Mouse (Mus musculus): Measurements from ENCODE around the gene Pdcd4. TPM values are rescaled to one million over a fixed set of nuclear protein-coding genes. Genes with fewer than 3 reads are reported as not detected.
A peak's percentile ranks its signal among the peaks of the same experiment; 100 is the strongest.

Pdcd4 gene
- 10 to 100 TPM; 20.9 to 25.1 TPM for total RNA-seq (2021)

DNA sequence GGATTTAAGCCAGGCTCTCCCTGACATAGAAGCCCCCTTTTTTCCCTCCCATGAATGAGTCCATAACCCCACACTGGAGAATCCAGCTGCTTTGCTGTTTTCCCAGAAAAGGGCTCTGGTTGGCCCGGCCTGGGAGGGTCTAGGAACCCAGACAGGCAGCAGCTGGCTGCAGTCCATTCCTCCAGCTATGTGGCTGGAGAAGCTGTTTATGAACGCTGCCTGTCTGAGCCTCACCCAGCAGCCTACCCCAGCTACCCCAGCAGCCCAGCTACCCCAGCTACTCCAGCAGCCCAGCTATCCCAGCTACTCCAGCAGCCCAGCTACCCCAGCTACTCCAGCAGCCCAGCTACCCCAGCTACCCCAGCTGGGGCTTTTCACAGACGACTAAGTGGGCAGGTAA, at the start of gene Pdcd4:
Gene Pdcd4, plus strand, starts transcription at position 171 of the 400 bp plus-strand sequence.
- DNase-seq (ENCODE audit: low spot score): no peak
- intact Hi-C loops (cut with DNase I): no loop called here

DNA sequence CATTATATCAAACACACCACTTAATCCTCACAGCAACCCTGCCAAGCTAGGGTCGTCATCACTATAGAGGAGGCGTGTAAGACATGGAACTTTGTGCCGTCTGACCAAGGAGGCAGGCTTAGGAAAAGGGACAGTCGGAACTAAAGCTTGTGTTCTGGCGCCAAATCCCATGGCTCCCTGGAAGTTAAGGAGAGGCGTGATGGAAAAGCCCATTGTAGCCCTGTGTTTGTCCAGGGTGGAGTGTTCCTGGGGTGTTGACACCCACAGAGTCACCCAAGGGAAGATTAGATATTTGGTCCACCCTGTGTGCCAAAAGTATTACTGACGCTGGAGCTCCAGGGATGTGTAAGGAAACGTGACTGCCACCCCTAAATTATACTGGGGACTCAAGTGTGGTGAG, 48.1 kb upstream of the Pdcd4 start:
- intact Hi-C loops (cut with DNase I): no loop called here
- no peak for DNase-seq (ENCODE audit: low spot score)

DNA sequence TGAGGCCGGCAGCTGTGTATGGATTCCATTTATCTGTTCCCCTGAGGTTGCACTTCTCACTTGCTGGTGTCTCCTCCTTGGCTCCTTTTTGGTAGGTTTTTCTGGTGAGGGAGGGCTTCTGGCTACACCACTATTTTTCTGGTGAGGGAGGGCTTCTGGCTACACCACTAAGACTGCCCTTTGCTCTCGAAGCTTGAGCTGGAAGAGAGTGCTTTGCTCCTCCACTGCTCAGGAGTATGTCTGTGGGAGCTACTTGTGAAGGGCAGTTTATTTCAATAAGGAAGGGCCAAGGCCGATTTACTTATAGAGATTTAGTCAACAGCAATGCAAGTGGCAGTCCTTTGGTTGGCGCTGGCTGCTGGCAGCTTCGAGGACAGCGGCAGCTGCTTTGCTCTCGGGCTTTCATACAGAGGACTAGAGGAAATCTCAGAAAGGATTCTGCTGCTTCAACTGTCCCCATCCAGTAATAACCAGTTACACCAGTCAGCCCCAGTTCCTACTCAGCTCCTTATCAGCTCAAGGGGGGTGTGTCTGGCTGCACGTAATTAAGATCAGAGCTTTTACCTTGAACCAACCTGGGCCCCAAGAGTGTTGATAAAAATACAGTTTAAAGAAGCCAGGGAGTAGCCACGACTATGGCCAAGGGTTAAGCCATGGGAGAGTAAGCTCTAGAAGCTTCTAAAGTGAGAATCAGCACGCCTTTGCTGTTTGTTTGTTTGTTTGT, 43.6 kb upstream of the Pdcd4 start:
- intact Hi-C loops (cut with DNase I): no loop called here
- DNase-seq (ENCODE audit: low spot score): no peak

DNA sequence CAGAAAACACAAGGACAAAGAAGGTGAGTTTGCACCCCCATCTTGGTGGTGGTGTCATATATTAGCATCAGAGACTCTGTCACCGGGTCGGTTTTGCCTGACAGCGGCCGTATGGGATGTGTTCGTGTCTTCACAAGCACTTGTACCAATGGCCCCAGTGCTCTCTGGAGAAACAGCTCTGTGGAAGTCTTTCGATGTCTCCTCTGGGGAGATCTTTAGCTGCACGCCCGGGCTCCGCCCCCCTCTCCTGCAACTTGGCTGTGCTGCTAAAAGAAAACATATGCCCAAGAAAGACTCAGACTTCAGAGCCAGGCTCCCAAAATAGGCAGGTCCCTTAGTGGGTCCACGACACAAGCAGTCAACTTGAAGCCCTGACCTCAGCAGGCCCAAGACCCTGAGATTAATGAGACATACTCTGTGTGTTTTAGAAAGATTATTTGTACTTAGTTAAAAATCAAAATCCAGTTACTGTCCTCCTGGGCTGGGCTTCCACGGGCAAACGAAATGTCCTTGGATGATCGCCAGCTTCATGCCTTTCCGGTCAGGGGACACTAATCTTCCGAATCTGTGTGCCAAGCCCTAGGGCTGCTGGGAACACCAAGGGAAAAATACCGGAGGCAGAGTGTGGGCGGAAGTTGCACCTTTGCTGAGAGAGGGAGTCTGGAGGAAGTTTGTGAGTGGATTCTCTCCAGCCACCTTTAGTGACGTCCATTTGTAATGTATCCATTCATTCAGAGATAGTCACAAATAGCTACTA, 41.7 kb upstream of the Pdcd4 start:
- intact Hi-C loops (cut with DNase I): no loop called here
- DNase-seq (ENCODE audit: low spot score): peak; percentile 43

DNA sequence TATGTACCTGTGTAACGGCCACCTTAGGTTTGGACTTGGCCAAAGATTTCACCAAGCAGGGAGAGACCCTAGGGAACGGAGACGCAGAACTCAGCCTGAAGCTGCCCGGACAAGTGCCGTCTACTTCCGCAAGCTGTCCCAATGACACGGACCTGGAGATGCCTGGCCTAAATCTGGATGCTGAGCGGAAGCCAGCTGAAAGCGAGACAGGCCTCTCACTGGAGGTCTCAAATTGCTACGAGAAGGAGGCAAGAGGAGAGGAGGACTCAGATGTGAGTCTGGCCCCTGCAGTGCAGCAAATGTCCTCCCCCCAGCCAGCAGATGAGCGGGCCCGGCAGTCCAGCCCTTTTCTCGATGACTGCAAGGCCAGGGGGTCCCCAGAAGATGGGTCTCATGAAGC, 40.7 kb upstream of the Pdcd4 start:
- DNase-seq (ENCODE audit: low spot score): no peak
- intact Hi-C loops (cut with DNase I): no loop called here

DNA sequence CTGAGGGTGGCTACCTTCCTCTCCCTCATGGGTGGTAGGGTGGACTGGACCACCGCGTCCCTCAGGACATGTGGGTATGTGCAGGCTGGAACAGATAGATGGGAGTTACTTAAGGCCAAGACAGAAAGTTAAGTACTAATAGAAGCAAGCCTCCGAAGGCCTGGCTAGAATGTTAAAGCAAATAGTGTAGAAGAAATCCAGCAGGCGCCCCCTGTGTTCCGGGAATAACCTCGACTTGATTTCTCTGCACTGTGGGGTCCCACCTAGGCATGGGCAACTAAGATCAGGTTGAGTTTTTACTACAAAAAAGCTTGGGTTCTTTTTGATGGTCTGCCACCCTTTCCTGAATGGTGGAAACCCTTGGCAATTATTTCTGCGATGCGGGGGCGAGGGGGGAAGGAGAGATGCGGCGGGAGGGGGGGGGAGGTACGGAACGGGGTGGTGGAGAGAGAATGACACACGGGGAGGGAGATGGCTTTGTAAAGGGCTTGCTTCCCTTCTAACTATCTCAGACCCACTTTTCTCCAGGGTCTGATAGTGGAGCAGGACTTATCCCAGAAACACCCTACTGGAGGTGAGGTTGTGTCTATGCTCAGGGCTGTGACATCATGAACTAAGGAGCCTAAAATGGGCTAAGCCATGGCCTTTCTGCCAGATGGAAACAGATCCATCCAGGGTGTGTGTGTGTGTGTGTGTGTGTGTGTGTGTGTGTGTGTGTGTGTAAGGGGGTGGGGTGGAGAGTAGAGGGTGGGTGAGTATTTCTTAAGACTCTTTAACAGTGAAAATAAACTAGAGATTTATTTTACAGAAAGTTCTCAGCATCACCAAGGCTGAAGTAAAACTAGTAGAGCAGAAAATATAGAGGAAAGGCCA, 40.0 kb upstream of the Pdcd4 start:
- intact Hi-C loops (cut with DNase I): no loop called here
- no peak for DNase-seq (ENCODE audit: low spot score)

DNA sequence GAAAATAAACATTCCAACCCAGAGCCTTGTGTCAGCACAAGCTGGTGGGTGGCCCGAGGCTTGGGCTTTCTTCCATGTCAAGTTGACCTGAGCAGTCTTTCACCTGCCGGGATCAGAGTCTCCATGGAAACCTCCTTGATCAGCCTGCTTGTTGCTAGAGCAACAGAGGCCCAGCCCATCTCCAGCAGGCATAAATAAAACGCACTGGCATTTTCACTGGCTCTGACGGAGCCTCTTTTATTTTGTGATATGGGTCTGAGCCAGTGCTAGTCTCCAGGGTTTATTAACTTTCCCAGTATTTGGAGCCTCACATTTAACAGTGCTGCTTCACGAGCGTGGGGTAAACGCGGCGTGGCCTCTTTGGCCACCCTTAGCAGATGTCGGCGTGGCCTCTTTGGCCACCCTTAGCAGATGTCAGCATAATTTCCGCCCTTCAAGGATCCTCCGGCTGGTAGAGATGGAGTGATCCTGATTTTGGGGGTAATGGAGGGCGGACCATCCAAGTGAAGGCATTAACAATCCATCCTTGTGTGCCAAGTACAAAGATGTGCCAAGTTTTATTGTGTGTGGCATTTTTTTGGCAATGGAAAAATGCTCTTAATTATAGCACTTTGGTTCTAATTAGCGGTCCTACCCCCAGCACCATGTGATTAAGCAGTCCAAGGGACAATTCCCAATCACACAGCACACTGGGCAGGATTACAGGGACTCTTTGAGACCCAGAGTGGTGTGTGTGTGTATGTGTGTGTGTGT, 39.2 kb upstream of the Pdcd4 start:
- DNase-seq (ENCODE audit: low spot score): no peak
- intact Hi-C loops (cut with DNase I): no loop called here

DNA sequence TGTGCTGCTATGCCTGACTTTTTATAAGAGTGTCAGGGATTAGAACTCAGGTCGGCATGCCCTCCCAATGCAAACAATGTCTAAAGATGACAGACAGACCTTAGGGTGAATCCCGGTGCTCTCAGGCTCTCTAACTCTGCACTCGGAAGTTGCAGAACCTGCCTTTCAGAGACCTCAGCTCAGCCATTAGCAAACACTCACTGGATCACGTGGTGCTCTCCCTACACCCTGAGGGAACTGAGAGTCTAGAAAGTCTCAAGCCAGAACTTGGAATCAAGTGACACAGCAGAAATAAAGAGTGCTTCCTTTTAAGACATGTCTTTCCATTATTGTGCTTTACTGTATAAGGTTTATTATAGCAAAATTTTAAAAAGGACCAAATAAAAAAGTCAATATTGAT, 37.1 kb upstream of the Pdcd4 start:
- intact Hi-C loops (cut with DNase I): no loop called here
- no peak for DNase-seq (ENCODE audit: low spot score)

DNA sequence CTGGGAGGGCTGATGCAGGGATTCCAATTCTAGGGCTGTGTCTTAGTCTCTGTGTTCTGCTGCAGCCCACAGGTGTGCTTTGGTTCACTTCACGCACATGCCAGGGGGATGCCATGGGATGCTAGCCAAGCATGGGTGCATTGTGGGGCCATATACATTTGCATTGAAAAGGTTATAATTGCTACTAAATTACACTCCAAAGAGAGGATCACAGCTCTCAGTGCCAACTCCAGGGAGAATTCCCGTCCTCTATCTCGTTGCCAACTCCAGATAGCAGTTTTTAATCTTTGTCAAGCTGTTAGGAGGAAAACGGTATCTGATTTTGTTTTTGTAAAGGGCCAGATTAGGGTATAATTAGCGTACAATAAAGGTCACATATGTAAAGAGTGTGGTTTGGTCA, 36.2 kb upstream of the Pdcd4 start:
- no peak for DNase-seq (ENCODE audit: low spot score)
- intact Hi-C loops (cut with DNase I): no loop called here

DNA sequence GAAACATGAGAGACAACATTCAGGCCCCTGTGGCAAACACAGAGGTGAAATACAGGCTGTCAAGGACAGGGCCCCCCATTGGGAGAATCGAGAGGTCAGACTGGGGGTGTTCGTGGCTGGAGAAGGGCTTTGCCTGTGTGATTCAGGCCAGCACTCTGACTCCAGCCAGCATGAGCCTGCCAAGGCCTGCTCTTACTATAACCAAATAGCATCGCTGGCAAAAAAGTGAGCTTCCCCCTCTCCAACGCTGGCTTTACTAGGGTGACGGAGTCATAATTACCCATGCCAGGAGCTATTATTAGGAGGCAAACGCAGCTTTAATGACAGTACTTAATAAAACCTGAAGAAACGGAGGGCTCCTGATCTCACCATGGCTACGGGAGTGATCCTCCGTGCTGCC, 35.2 kb upstream of the Pdcd4 start:
- DNase-seq (ENCODE audit: low spot score): peak; percentile 40
- intact Hi-C loops (cut with DNase I): no loop called here

DNA sequence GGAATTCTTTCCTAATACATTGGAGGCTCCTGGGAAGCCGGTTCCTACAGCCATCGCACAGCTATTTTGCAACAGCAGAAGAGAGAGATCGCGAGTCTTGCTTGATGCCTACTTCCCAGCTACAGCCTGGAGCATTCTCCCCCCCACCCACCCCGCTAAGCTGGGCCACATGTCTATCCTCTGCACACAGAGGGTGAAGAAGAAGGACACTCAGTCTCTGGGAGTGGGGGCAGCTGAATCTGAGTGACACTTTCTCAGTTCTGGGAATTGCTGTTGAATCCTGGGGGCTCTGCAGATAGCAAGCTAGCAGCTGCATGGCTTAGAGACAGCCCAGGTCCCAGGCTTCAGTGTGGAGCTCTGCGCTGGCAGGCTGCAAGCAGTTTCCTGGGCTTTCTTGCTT, 34.1 kb upstream of the Pdcd4 start:
- intact Hi-C loops (cut with DNase I): no loop called here

DNA sequence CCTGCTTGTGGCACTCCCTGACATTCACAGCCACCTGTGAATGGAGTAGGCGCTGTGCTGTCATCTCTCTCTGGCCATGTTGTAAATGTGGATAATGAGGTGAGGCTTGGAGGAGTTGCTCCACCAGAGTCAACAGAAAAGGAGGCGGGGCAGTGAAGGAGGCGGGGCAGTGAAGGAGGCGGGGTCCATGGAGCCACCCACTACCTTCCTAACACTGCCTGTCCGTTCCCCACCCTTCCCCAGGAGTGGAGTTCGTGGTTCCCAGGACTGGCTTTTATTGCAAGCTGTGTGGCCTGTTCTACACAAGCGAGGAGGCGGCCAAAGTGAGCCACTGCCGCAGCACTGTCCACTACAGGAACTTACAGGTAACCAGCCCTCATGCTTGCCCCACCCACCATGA, 32.9 kb upstream of the Pdcd4 start:
- intact Hi-C loops (cut with DNase I): no loop called here
- DNase-seq (ENCODE audit: low spot score): no peak

More for the DNA sequence above, 34.1 kb upstream of the Pdcd4 start:
- DNase-seq (ENCODE audit: low spot score): no peak

DNA sequence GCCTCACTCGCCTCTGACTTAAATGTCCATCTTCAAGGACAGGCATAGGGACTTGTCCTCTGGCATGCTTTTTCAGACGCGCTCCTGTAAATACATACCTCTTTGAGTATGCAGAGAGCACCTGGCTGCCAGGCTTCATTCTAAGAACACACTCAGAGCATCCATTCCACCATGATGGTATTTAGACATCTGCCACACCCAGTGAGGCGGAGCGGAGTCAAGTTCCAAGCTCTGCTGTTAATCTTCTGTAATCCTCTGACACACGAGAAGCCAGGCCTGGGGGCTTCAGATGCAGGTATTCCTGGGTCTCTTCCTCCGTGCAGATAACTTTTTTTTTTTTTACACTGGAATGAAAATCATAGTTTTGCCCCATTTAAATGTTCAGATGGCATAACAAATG, 32.4 kb upstream of the Pdcd4 start:
- intact Hi-C loops (cut with DNase I): no loop called here
- no peak for DNase-seq (ENCODE audit: low spot score)

DNA sequence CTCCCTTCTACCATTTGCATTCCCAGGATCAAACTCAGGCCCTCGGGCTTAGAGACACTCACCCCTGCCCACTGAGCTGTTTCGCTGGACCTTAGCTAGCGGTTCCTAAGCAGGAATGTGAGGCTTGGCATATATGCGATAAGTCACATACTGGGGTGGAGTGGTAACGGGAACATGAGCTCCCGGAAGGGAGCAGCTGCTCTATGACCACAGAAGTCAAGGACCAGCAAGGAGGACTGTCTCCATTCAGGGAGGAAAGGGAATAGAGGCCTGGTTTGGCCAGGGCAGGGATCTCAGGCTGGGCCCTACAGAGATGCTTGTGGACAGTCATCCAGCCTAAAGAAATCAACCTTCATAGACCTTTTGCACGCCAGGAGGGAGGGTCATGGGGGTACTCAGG, 30.7 kb upstream of the Pdcd4 start:
- intact Hi-C loops (cut with DNase I): no loop called here
- no peak for DNase-seq (ENCODE audit: low spot score)

DNA sequence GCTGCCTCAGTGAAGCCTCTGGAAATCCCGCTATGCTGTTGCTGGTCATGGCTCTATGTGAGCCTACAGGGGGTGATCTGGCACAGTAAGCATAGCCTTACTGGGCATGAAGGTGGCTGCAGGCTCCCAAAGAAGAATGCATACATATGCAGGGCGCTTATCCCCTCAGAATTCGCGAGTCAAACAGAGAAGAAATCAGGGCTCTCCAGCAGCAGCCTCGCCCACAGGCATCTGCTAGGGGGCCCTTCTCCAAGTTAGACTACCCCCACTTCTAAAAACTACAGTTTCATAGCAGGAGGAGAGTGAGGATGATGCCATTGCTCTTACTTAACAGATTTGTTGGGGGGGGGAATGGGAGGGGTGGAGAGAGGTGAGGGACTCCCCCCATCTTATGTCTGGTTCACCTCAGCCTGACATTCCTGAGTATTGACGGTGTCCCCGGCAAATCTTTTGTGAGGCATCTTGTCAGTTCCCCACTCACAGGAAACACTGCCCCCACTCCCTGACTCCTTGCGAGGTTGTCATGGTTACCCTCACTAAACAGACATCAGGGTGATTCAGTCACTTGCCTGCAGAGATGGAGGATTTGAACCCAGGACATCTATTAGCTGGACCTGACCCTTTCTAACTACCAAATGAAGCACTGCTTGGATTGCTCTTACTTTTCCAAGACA, 29.3 kb upstream of the Pdcd4 start:
- intact Hi-C loops (cut with DNase I): no loop called here
- DNase-seq (ENCODE audit: low spot score): no peak

DNA sequence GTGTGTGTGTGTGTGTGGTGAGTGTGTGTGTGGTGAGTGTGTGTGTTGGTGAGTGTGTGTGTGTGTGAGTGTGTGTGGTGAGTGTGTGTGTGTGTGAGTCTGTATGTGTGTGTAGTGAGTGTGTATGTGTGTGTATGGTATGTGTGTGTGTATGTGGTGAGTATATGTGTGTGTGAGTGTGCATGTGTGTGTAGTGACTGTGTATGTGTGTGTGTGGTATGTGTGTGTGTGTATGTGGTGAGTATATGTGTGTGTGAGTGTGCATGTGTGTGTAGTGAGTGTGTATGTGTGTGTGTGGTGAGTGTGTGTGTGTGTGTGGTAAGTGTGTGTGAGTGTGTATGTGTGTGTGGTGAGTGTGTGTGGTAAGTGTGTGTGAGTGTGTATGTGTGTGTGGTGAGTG, 24.8 kb upstream of the Pdcd4 start:
- intact Hi-C loops (cut with DNase I): no loop called here

DNA sequence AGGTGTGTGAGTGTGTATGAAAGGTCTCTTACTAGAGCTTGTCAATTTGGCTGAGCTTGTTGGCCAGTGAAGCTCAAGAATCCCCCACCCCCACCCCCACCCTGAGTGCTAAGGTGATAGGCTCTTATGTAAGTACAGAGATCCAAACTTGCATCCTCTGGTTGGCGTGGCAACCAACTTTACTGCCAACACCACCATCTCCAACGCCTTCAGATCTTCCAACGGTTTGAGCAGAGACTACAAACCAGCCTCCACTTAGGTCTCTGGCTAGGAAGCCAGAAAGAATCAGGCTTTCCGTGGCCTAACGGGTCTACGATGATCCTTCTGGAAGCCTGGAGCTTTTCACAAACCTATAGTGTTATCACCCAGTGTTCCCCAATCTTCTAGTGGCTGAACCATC, 23.9 kb upstream of the Pdcd4 start:
- intact Hi-C loops (cut with DNase I): no loop called here
- no peak for DNase-seq (ENCODE audit: low spot score)

More for the DNA sequence above, 24.8 kb upstream of the Pdcd4 start:
- DNase-seq (ENCODE audit: low spot score): no peak

DNA sequence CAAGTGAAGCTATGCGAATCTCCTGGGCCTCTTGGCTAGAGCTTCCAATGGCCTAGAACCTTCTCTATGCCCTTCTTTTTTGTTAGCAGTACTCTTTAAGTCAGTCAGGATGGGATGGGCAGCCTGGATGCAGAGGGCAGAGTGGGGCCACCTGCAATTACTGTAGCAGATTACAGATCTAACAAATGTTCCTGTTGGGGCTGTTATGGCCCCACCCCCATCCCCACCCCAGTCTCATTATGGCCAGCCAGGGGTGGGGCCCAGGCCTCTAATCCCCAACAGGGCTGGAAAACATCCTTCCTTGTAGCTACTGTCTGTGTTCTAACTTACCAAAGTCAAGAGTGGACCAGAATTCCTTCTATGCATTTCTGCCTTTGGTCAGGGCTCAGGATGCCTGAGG, 23.2 kb upstream of the Pdcd4 start:
- DNase-seq (ENCODE audit: low spot score): no peak
- intact Hi-C loops (cut with DNase I): no loop called here
